Mouse (Mus musculus) thymus, postnatal 0 days (tissue): ENCODE measurements at regions not wholly inside any gene's neighbourhood (a gene's known extent, or its start where the extent isn't known, plus 50 kb on each side); places are given as distances from the start of the nearest gene placed in this dataset.

Source experiments
- DNase-seq: peaks from one replicate; pipeline ENCODE4 v3.0.0-alpha.2; 2015; ENCODE audit warnings: low spot score

DNA sequence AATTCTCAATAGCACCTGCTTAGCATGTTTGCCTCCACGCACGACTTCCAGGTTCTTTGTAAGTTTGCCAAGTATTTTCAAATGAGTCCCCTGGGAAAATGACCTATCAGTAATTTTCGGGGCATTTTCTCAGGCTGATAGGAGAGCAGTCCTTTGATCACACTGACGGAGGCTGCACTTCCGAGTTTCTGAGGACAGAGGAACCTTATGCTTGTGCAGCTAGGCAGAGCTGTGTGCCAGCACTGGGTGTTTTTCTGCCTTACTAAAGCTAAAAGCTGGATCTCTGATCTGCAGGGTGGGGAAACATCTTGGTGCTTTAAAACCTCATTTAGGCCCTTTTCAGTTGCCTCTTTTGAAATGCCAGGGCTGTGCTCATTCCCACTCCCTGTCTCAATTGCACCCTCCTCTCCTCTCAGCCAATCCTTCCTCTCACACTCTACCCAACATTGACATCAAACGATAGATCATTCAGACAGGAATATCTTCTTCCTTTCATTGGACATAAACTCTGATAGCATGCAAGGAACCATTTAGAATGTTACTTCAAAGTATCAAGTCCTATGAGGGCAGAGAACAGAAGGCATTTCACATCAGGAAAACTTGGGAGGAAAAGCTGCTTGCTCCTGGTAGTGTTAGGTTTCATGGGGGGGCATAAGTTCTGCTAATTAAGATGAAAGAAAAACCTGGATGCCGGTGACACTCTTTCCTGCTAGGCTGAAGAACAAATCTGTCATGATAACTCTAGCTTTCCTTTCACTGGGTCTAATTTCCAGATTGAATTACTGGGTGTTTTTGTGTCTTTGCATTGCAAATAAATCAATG, 95.3 kb downstream of the Lurap1l start:
- no peak for DNase-seq

DNA sequence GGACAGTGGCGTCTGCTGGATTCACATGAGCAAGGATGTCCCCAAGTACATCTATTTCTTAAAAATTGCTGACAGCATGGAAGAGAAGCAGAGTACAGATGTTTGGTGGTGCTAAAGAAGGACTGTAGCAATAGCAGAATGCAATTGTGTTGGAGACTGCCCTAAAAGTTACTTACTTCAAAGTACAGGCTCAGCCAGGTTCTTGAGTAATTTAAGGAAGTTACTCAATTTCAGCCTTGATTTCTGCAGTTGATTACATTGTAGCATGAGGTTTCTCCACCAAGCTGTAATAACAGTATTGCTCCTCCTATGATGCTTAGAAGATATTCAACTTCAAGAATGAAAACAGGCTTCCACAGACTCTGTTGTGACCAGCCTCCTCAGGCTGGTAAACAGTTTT, 96.1 kb downstream of the Lurap1l start:
- DNase-seq = no peak

DNA sequence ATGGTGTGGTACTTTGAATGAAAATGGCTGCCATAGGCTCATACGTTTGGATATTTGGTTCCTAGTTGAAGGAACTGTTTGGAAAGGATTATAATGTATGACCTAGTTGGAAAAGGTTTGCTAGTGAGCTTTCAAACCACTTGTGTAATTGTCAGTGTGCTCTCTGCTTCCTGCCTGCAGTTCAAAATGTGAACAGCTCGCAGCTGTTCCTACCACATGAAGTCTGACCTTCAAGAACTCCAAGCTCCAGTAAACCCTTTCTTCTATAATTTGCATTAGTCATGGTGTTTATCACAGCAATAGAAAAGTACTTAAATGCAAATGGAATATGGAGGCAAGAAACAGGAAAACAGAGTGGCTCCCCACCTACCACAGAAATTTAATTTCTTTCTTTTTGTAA, 111.4 kb downstream of the Lurap1l start:
- DNase-seq = no peak

DNA sequence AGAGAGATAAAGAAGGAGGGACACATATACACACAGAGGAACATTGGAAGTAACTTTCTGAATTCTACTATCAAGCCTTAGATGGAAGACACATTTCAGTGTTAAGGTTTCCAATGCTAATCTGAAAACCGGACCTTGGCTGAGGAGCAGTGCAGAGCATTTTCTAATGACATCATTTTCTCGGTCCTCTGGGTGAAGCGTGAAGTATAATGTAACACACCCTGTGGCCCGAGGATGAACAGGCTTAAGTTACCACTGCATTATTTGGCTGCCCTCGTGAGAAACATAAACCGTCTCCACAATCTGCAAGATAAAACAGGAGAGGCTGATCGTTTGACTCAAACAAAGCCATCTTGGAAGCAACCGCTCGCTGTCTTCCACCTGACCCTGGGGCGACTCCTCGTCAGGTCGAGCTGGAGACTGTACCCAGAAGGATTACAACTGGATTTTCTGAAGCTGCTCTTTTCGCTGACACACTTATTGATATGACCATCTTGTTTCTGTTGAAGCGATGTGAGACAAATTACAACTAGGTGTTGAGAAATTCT, 113.1 kb downstream of the Lurap1l start:
- DNase-seq = no peak

DNA sequence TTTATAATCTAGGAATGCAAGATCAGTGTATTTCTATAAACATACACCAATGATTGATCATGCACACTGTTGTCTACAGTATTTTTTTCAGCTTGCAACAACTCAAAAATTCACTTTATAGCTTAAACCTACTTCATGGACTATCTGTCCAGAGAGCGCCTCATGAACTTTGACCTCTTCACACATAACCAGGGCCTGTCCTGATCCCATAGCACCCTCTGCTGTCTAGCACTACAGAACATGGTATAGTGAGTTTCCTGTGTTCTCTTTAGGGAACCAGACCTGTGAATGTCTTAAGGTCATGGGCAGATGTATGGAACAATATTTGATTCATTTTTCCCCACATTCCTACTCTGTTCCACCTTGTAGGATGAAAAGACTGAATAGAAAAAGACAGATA, 117.1 kb downstream of the Lurap1l start:
- no peak for DNase-seq

DNA sequence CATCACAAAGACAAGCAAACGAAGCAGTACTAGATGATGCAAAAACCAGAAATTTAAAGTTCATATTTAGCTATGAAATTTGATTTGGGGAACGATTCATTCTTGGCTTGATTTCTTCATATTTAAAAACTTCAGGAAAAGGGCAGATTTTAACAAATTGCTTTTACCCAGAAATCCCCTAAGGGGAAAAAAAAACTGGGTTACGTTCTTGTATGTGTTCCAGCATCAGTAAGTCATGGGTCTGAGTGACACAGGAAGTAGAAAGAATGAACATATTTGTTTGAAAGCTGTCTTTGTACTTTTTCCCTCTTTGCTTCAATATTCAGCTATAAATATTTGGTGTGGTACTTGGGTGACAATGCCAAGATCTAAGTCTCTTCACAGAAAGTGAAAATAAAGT, 120.2 kb downstream of the Lurap1l start:
- DNase-seq = no peak

DNA sequence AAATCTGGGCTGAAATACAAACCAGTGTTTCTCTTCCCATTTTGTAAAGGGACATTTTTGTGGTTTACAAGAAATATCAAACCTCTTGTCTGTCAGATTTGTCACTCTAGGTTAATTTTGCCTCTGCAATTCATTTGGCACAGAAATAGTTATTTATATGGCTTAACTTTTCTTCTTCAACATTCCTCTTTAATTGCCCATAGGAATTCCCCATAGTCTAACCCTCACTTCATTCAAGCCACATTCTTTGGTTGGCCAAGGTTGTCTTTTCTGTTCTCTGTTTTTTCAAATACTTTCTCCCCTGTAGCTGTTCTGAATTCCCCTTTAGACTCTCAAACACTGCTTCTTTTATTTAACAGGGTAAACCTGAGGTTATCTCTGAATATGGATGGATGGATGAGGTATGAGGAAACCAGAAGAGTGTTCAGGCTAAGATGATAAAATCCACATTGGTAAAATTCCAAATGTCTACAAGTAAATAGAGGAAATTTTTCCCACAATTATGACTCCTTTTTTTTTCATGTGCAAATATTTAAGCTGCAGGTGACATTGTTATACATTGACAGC, 127.0 kb downstream of the Lurap1l start:
- DNase-seq = no peak

DNA sequence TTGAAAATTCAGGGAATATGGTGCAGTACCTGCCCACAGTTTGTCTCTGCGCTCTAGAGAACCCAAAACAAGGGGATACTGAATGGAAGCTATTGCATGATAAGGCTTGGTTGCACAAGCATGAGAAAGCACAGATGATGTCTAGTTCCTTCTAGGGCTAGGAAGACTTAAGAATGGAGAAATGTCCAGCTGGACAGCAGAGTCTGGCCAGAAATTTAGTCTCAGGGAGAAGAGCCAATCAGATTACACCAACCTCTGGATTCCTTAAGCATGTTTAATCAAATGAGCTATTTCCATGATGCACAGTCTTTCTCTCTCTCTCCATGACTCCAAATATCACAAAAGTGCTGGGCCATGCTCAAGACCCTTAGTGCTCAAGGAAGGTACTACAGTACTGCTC, 147.8 kb downstream of the Lurap1l start:
- no peak for DNase-seq

DNA sequence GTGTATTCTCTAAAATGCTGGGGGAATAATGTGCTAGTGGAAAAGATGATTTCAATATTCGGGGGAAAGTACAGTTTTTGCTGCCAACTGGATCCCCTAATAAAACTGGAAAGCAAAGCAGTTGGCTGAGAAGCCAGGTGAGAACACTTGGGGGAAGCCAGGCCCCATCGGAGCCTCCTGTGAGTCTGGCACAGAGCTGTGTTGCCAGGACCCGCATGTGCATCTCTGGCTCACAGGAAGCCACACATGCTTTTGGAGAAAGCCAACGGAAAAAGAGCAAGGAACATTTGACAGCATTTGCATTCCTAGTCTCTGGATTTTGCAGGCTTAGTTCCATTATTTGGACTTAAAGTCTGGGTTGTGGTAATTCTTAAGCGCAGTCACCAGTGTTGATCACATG, 148.4 kb downstream of the Lurap1l start:
- no peak for DNase-seq

DNA sequence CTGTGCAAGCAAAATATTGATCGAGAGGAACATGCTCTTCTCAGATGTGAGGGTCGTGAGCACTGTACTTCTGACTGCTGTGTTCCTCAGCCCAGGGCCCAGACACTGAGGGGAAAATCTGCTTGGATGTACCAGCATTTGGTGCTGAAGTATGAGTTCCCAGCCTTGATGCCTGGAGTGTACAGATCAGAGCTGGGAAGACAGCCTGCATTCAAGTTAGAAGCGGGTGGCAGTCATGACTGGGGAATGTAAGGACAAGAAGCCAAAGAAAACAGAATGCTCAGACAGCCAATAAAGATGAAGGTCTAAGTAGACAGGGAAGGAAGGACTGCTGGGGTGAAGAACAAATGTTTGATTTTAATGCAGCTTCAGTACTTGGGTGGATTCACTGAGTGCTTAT, 148.9 kb downstream of the Lurap1l start:
- no peak for DNase-seq

DNA sequence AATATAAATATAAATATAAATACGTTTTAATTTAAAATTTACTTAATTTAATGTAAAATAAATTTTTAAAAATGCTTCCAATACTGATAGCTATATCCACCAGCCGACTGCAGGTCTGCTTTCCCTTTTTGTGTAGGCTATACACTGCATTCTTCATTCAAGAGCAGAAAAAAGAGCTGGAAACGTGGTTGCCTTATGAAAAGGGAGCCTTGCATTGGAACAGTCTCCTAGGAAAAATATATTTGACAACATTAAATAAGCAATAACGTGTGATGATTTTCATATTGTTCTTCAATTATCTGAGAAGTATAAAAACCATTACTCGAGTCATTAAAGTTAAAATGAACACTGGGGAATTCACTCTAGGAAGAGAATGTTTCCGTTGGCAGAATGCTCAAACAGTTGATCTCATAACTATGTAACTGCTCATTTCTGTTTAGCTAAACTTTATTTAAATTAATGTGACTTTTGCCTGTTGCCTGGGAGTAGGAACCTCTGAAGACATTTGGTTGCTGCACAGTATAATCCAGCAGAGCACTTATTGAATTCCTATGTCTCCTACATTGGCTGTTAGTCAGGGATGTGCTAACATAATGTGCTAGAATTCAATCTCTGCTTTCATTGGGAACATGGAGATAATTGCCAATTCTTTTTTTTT, 172.0 kb downstream of the Lurap1l start:
- DNase-seq = no peak

DNA sequence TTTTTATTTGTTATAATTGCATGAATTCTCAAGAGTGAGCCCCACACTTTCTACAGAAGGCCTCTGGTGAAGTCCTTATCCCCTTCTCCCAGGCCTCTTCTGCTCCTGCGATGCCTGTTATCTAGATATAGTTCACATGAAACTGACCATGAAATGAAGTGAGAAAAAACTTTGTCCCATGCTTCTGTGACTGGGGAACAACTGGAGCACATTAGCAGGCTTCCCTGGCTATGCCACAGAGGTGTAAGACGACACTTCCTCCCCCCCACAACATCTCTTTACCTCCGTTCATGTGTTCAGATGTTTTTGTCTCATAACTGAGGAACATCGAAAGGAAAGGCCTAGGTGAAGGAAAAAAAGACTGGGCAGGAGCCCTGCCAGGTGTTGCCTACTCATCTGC, 174.7 kb downstream of the Lurap1l start:
- no peak for DNase-seq

DNA sequence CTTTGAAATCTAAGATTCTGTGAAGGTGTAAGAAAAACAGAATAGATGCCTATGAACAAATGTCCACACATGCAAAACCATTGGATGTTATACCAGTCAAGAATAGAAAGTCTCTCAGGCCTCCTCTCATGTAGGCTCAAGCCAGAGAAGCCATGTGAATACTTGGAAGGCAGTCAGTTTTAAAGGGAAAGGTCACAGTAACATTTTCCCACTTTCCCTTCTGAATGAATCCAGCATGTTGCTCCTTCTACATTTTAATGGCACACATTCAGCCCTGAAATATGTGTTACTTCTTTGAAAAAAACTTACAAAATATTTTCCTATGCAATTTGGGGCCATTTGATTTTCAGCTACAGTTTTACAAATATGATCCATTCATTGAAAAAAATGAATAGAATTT, 186.1 kb downstream of the Lurap1l start:
- no peak for DNase-seq

DNA sequence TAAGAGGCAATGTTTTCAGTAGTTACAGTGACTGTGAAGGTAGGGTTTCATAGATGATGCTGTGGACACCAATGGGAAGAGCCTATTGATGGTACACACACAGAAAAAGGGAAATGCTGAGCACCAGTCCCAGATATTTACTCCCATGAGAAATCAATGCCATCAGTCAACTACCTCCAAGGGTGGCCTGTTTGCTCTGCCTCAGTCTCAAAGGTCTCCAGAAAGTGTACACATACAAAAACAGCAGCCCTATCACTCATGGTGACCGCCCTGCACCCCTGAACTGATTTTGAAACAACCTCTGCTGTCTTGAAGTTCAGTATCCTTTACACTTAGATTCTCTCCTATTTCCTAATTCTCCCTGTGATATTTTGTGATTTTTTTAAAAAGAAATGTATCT, 187.2 kb downstream of the Lurap1l start:
- no peak for DNase-seq

DNA sequence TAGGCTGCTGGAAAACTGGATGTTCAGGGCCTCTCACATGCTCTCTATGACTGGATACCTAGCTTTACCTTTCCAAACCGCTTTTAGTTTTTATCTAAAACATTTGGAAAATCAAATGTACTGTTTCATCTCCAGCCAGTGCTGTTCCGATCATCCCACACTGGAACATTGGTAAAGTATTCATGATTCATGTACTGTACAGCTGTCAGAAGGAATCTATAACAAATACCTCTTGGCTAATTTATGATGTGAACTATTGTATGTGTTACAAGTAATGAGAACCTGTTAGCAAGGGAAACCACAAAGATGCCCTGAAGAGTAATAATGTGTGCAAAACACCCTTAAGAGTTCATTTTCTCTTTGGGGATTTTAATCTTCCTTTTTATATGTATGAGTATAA, 190.6 kb downstream of the Lurap1l start:
- DNase-seq = no peak

DNA sequence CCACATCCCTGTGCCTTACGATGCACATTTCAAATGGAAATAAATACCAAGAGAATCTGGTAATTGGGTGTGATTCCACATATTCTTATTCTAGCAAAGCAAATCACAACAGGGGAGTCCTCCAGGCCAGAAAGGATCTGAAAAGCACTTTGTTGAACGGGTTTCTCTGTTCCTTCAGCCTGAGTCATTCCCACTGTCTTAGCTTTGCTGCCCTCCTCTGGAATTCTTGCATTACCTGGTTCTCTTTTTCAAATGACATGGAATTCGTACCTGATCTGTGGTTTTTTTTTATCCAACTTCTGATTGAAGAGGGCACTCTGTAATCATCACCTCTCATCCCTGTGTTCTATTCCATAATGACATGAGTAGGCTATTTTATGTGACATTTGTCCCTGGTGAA, 200.9 kb downstream of the Lurap1l start:
- no peak for DNase-seq

DNA sequence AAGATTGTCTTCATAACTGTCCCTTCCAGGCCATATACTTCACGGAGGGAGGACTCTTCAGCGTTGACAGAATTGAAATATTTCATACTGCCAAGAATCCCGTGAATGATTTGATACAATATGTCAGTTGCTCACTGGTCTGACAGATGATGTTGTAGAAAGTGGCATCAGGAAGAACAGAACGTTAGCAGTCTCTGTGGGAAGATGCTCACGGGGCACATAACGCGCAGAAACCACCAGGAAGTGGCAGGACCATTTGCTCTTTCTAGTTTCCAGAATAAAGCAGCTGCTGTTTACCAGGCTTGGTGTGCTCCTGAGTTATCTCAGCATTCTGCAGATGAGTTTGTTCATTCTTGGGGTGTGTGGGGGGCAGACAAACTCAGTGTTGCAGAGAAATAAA, 206.0 kb downstream of the Lurap1l start:
- DNase-seq = no peak

DNA sequence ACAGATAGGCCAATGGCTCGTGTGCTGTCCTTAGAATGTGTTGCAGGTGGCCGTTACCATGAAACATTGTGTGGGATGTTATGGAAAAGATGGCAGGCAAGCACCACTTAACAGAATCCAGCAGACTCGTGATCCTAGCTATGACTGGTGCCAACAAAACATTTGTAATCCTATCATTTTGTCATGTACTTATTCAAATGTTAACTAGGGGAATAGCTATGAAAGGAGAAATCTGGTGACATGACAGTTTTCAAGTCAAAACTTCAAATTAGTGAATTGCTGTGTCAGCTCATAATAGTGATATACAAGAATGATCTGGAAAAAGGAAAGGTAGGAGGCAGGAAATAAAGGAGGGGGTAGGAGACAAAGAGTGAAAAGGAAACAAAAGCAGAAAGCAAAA, 213.7 kb downstream of the Lurap1l start:
- no peak for DNase-seq

DNA sequence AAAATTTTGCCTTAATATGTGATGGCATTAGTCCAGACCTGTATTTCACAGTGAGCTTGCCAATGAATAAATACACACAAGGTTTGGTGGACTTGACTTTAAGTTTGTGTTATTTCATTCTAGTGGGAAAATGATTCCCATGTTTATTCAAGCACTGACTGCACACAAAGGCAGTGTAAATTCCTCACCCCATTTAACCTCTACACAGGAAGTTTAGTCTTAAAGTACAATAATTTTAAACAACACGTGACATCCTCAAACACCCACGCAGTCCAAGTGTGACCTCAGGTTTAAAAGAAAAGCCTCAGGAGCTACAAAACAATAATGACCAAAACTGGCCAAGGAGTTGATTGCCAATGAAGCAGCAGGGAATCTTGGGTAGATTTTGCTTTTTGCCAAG, 219.4 kb downstream of the Lurap1l start:
- DNase-seq = no peak

DNA sequence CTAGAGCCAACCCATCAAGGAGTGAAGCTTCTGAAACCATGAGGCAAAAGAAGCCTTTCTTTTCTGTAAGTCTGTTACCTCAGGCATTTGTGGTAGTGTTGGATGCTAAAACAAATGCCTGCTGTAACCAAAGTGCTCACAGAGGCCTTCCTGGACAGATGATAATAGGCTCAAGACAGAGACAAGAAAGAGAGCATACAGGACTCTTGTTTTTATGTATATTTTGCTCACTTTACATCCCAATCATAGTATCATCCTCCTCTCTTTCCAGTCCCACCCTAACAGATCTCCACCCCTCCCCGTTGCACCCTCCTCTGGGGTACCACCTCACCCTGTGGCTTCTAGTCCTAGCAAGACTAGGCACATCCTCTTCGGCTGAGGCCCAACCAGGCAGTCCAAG, 262.7 kb downstream of the Lurap1l start:
- no peak for DNase-seq

DNA sequence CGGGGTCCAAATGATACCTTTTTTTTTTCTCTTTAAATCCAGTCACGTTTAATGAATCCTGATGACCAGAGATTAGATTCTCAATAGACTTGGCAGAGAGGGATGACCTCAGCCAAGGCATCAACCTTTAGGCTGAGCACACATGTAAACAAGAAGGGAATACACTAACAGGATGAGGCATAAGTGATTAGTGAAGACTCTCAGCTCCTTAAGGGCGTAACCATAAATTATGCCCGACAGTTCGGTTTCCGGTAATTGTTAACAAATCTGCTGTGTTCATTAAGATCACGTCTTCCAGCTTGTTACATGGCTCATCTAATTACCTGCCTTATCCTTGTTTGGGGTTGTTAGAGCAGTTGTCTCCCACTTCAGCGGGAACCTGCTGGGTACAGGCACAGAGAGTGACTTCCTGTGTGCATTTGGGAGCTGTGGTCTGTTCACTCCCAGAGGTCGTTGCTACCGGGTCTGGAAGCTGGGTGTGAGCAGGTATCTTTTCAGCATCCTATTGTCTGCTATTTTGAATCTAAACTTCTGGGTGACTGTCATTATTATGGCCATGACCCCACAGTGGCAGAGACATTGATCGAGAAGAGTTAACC, 265.1 kb downstream of the Mpdz start:
- DNase-seq = no peak
